Mouse (Mus musculus): ENCODE data around the gene Ankrd44. TPM values are rescaled to one million over a fixed set of nuclear protein-coding genes. Genes with fewer than 3 reads are reported as not detected.
A peak's percentile ranks its signal among the peaks of the same experiment; 100 is the strongest.

Ankrd44 gene
- polyA plus RNA-seq, 1 experiment from 2014 or later = 22.5 TPM

DNA sequence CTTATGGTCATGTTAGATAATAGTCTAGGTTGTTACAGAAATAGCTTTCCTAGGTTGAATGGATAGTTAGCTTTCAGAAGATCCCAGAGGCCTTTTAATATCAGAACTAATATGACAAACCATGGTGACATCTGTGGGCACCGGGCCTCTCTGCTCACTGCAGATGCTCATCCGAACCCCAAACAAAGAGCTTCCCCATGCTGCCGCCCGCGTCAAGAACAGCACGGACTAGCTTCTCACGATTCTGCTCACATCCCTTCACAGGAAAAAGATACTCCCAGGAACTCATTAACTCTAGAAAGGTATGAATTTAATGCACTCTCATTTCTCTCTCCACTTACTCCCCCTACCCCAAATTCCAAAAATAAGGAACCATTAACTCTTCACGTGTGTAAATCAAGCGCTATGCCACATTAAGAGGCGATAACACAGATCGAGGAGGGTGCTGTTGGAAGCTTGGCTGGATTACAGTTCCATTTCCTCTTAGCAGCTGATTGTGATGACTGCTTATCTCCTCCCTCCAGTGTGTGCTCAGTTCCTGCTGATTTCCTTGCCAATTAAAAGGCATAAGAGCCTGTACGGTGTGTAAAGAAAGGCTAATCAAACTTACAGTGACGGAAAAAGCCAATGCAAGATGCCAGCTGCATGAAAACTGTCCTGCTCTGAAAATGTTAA is 235.8 kb downstream of the Ankrd44 start:
- Histone ChIP-seq H3K4me1 (ENCODE audit: control insufficient read depth, insufficient read depth, low read length) (no peaks in the 10 kb centered on the region), H3K4me3 (ENCODE audit: low read depth, low read length) (no peak overlapping the region), H3K4me2 (replicated peaks; ENCODE audit: low read depth, low read length) (no peak overlapping the region), H3K9me3 (ENCODE audit: control insufficient read depth, low read depth, low read length) (no peaks in the 10 kb centered on the region), H3K9ac (replicated peaks; ENCODE audit: low read depth, low read length) (no peak overlapping the region), H3K27ac (ENCODE audit: low read length) (no peak overlapping the region), H3K27me3 (ENCODE audit: control insufficient read depth, insufficient read depth, low read length) (no peaks in the 10 kb centered on the region), H3K36me3 (ENCODE audit: control insufficient read depth, insufficient read depth, low read length) (no peaks in the 10 kb centered on the region)
- WGBS = 65% methylated on average over 13 of the region's 13 CpGs
- 0 out of 2 replicates have a peak, but pooled peaks have one; percentile 18 for ATAC-seq (ENCODE audit: insufficient number of reproducible peaks, insufficient read depth, low FRiP score, low read depth)

- no peak overlapping the region for H3K4me3 ChIP-seq (ENCODE audit: low read depth, low read length)
- no peak overlapping the region for H3K9ac ChIP-seq (replicated peaks; ENCODE audit: low read depth, low read length)
- no peaks in the 10 kb centered on the region for H3K9me3 ChIP-seq (ENCODE audit: control insufficient read depth, low read depth, low read length)
- no peak overlapping the region for H3K27ac ChIP-seq (ENCODE audit: low read length)
- 84% methylated on average over 3 of the region's 3 CpGs for WGBS
- ATAC-seq (ENCODE audit: insufficient number of reproducible peaks, insufficient read depth, low FRiP score, low read depth) = no peak
- H3K36me3 ChIP-seq (ENCODE audit: control insufficient read depth, insufficient read depth, low read length) = no peaks in the 10 kb centered on the region
- H3K27me3 ChIP-seq (ENCODE audit: control insufficient read depth, insufficient read depth, low read length) = no peaks in the 10 kb centered on the region
- no peak overlapping the region for H3K4me2 ChIP-seq (replicated peaks; ENCODE audit: low read depth, low read length)
- no peaks in the 10 kb centered on the region for H3K4me1 ChIP-seq (ENCODE audit: control insufficient read depth, insufficient read depth, low read length)
Measured at GRCm38 (mm10) chr1:54688441-54688840, 237.7 kb downstream of the Ankrd44 start.

- no peaks in the 10 kb centered on the region for H3K9me3 ChIP-seq (ENCODE audit: control insufficient read depth, low read depth, low read length)
- H3K36me3 ChIP-seq (ENCODE audit: control insufficient read depth, insufficient read depth, low read length) = no peaks in the 10 kb centered on the region
- no peaks in the 10 kb centered on the region for H3K4me1 ChIP-seq (ENCODE audit: control insufficient read depth, insufficient read depth, low read length)
- 73% methylated on average over 4 of the region's 4 CpGs for WGBS
- H3K27ac ChIP-seq (ENCODE audit: low read length) = no peak overlapping the region
- H3K9ac ChIP-seq (replicated peaks; ENCODE audit: low read depth, low read length) = no peak overlapping the region
- no peaks in the 10 kb centered on the region for H3K27me3 ChIP-seq (ENCODE audit: control insufficient read depth, insufficient read depth, low read length)
- no peak for ATAC-seq (ENCODE audit: insufficient number of reproducible peaks, insufficient read depth, low FRiP score, low read depth)
- no peak overlapping the region for H3K4me2 ChIP-seq (replicated peaks; ENCODE audit: low read depth, low read length)
- H3K4me3 ChIP-seq (ENCODE audit: low read depth, low read length) = no peak overlapping the region
Measured at GRCm38 (mm10) chr1:54684316-54684715, 241.9 kb downstream of the Ankrd44 start.

- 74% methylated on average over 1 of the region's 1 CpGs for WGBS
- H3K4me1 ChIP-seq (ENCODE audit: control insufficient read depth, insufficient read depth, low read length) = no peaks in the 10 kb centered on the region
- no peak for ATAC-seq (ENCODE audit: insufficient number of reproducible peaks, insufficient read depth, low FRiP score, low read depth)
Measured at GRCm38 (mm10) chr1:54679556-54679955, 246.6 kb downstream of the Ankrd44 start.

GRCm38 (mm10) chr1:54678037-54678436 is 248.2 kb downstream of the Ankrd44 start:
- Histone ChIP-seq H3K4me1 (ENCODE audit: control insufficient read depth, insufficient read depth, low read length) (no peaks in the 10 kb centered on the region), H3K9ac (replicated peaks; ENCODE audit: low read depth, low read length) (no peak overlapping the region), H3K27me3 (ENCODE audit: control insufficient read depth, insufficient read depth, low read length) (no peaks in the 10 kb centered on the region), H3K4me2 (replicated peaks; ENCODE audit: low read depth, low read length) (no peak overlapping the region), H3K36me3 (ENCODE audit: control insufficient read depth, insufficient read depth, low read length) (no peaks in the 10 kb centered on the region), H3K4me3 (ENCODE audit: low read depth, low read length) (no peak overlapping the region), H3K9me3 (ENCODE audit: control insufficient read depth, low read depth, low read length) (no peaks in the 10 kb centered on the region), H3K27ac (ENCODE audit: low read length) (no peak overlapping the region)
- no peak for ATAC-seq (ENCODE audit: insufficient number of reproducible peaks, insufficient read depth, low FRiP score, low read depth)
- WGBS = 76% methylated on average over 1 of the region's 1 CpGs

More at GRCm38 (mm10) chr1:54679556-54679955, 246.6 kb downstream of the Ankrd44 start:
- Histone ChIP-seq H3K9ac (replicated peaks; ENCODE audit: low read depth, low read length) (no peak overlapping the region), H3K4me3 (ENCODE audit: low read depth, low read length) (no peak overlapping the region), H3K27me3 (ENCODE audit: control insufficient read depth, insufficient read depth, low read length) (no peaks in the 10 kb centered on the region), H3K36me3 (ENCODE audit: control insufficient read depth, insufficient read depth, low read length) (no peaks in the 10 kb centered on the region), H3K27ac (ENCODE audit: low read length) (no peak overlapping the region), H3K4me2 (replicated peaks; ENCODE audit: low read depth, low read length) (no peak overlapping the region), H3K9me3 (ENCODE audit: control insufficient read depth, low read depth, low read length) (no peaks in the 10 kb centered on the region)

DNA sequence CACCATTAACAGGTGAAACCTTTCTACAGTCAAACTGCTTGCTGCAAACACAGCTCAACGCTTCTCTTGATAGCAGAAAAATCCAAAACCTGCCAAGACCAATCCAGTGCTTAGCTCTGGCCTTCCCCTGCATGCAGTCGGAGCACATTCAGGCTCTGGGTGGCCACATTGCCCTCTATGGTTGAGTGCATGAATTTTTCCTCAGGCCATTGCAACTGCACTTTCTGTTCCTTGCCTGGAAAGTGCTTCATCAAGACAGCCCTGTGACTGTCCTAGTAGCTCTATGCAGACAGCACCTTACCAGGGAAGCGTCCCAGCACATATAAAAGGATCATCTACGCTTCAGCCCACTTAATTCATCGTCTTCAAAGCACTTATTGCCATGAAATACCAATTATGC is 250.7 kb downstream of the Ankrd44 start:
- Histone ChIP-seq H3K27me3 (ENCODE audit: control insufficient read depth, insufficient read depth, low read length) (no peaks in the 10 kb centered on the region), H3K27ac (ENCODE audit: low read length) (no peak overlapping the region), H3K4me1 (ENCODE audit: control insufficient read depth, insufficient read depth, low read length) (no peaks in the 10 kb centered on the region), H3K4me3 (ENCODE audit: low read depth, low read length) (no peak overlapping the region), H3K36me3 (ENCODE audit: control insufficient read depth, insufficient read depth, low read length) (no peaks in the 10 kb centered on the region), H3K9ac (replicated peaks; ENCODE audit: low read depth, low read length) (no peak overlapping the region), H3K4me2 (replicated peaks; ENCODE audit: low read depth, low read length) (no peak overlapping the region), H3K9me3 (ENCODE audit: control insufficient read depth, low read depth, low read length) (no peaks in the 10 kb centered on the region)
- ATAC-seq (ENCODE audit: insufficient number of reproducible peaks, insufficient read depth, low FRiP score, low read depth) = no peak
- WGBS = 73% methylated on average over 5 of the region's 5 CpGs

DNA sequence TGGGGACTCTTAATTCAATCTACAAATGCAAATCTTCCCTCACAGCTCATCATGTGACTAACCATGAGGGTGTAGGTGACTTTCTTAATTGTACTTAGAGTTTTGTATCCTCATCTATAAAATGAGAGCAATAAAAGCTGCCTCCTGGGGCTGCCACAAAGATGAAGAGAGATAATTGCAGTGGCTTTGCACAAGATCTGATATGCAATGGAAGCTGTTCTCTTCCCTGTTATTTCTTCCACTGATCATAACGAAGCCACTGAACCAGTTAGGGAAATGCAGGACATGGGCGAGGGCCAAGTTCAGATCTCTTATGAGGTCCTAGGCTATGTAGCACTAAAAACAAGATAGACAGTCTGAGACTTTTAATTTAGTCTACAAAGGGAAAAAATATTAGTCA is 258.2 kb downstream of the Ankrd44 start:
- Histone ChIP-seq H3K36me3 (ENCODE audit: control insufficient read depth, insufficient read depth, low read length) (no peaks in the 10 kb centered on the region), H3K9me3 (ENCODE audit: control insufficient read depth, low read depth, low read length) (no peaks in the 10 kb centered on the region), H3K4me2 (replicated peaks; ENCODE audit: low read depth, low read length) (no peak overlapping the region), H3K27ac (ENCODE audit: low read length) (no peak overlapping the region), H3K4me3 (ENCODE audit: low read depth, low read length) (no peak overlapping the region), H3K9ac (replicated peaks; ENCODE audit: low read depth, low read length) (no peak overlapping the region), H3K27me3 (ENCODE audit: control insufficient read depth, insufficient read depth, low read length) (no peaks in the 10 kb centered on the region), H3K4me1 (ENCODE audit: control insufficient read depth, insufficient read depth, low read length) (no peaks in the 10 kb centered on the region)
- WGBS = 85% methylated on average over 2 of the region's 2 CpGs
- no peak for ATAC-seq (ENCODE audit: insufficient number of reproducible peaks, insufficient read depth, low FRiP score, low read depth)

DNA sequence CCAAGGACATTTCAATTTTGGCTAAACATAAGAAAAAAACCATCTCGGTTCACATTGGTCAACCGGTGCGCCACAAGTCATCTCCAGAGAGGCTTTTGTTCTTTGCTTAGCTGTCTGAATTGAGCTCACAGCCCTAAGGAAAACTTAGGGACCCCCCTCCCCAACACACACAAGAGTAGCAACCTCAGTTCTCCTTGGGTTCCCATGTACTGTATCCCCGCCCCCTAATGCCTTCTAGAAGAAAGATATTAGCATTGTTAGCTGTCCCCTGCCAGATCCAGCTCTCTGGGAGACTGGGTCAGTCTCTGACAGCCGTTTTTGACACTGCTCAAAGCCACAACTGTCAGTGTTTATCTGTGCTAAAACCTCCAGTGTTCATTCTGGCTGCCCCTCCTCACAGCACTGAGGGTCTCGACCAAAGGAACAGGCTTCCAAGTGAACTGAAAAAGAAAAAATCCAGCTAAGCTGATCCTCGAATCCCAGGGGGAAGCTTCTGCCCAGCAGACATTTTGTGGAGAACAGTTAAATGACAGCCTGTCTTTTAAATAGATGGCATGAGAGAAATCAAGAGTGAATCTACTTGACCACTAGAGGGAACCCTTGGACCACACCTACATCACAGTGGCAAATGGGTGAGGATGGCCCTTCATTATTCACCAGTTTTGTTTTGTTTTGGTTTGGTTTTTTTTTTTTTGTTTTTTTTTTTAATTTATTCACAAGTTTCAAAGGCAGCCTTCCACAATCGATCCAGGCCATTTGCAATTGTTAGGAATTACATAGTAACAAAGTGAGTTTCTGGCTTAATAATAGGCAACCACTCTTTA is 260.4 kb downstream of the Ankrd44 start:
- Histone ChIP-seq H3K27ac (ENCODE audit: low read length) (no peak overlapping the region), H3K27me3 (ENCODE audit: control insufficient read depth, insufficient read depth, low read length) (no peaks in the 10 kb centered on the region), H3K9ac (replicated peaks; ENCODE audit: low read depth, low read length) (no peak overlapping the region), H3K9me3 (ENCODE audit: control insufficient read depth, low read depth, low read length) (no peaks in the 10 kb centered on the region), H3K36me3 (ENCODE audit: control insufficient read depth, insufficient read depth, low read length) (0 out of 2 replicates have a peak, but pooled peaks cover 2% of the 10 kb centered on the region), H3K4me2 (replicated peaks; ENCODE audit: low read depth, low read length) (no peak overlapping the region), H3K4me3 (ENCODE audit: low read depth, low read length) (no peak overlapping the region), H3K4me1 (ENCODE audit: control insufficient read depth, insufficient read depth, low read length) (no peaks in the 10 kb centered on the region)
- ATAC-seq (ENCODE audit: insufficient number of reproducible peaks, insufficient read depth, low FRiP score, low read depth) = no peak
- 66% methylated on average over 8 of the region's 8 CpGs for WGBS

Data from stomach, embryonic 14.5 days (tissue).